Mouse (Mus musculus) ES-Bruce4 (cell line): ENCODE results near the gene Ets2.

Source experiments
- CTCF ChIP-seq: IDR thresholded peaks from one replicate; pipeline ENCODE4 v1.8.1; 2011; ENCODE audit warnings: low read depth, low read length
- EP300 ChIP-seq: IDR thresholded peaks from 2 replicates; pipeline ENCODE4 v1.6.1; 2011; ENCODE audit warnings: low read depth, low read length; ENCODE audit not compliant: insufficient read depth

DNA sequence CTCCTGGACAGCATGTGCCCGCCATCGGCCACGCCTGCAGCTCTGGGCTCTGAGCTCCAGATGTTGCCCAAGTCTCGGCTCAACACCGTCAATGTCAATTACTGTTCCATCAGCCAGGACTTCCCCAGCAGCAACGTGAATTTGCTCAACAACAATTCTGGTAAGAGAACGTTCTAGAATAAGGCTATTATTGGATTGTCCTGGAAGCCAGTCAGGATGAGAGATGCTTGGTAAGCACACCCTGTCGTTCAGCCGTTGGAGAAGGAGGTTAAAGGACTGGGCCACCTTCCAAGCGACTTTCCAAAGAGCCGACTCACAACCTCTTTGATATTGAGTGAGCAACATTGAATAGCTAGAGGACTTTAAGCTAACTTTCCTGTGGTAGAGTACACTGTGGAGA, 13.2 kb downstream of the Ets2 start:
- TF ChIP-seq EP300 (no peak), CTCF (no peak)
